Comparison of ENCODE assay signal across 12 mouse cellular contexts in the genomic region with DNA sequence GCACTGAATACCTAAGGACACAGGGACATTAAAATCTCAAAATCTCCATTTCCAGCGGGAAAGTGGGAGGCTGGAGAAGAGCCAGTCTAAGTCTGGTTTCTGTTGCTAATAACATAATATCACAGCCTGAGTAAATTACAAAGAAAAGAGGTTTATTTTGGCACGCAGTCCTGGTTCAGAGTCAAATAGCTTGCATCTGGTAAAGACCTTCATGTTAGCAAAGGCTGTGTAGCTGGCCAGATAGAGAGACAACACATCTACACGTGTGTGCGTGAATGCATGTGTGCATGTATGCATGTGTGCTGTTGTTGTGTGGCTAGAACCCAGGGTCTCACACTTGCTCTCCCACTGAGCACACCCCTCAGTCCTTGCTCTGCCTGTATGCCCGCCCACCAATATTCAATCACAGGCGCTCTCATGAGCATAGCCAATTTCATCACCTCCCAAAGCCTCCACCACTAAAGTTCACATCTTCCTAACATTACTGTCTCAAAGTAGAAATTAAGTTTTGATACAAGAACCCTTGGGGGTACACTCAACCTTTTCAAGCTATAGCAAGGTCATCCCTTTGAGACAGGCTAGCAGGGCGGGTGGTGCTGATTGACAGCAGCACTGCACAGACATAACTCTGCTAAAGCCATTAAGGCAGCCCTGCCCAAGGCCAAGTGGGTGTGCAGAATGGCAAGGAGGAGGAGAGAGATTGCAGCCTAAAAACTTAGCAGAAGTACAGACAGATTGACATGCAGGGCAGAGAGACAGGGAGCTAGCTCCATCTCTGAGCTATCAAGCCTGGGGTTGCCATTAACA.
DNase-seq lines count a peak whose midpoint lies in the region; ATAC-seq and TF ChIP-seq lines count a peak whose summit lies in the region.
"Had no signal": no experiment of that assay in that cellular context is flagged by ENCODE, and none has a peak within 500 bp of the region (broad histone marks: within the 10 kb centered on the region; RNA-seq: fewer than 3 reads in every experiment).

No protein-coding gene starts in this region.

- no peaks in the 10 kb centered on the region for H3K36me3 ChIP-seq in embryonic facial prominence, embryonic 13.5 days
- H3K36me3 ChIP-seq in embryonic facial prominence, embryonic 10.5 days (replicated peaks), result no peaks in the 10 kb centered on the region
- H3K36me3 ChIP-seq: midbrain, embryonic 12.5 days had no signal

- H3K27me3 ChIP-seq in embryonic facial prominence, embryonic 13.5 days, result 0 out of 2 replicates have a peak, but pooled peaks cover 3% of the 10 kb centered on the region
- H3K27me3 ChIP-seq in embryonic facial prominence, embryonic 10.5 days (replicated peaks; ENCODE audit: low read depth, poor library complexity, severe bottlenecking), result 0 out of 2 replicates have a peak, but pooled peaks cover 3% of the 10 kb centered on the region

- H3K4me3 ChIP-seq in embryonic facial prominence, embryonic 13.5 days, result no peak overlapping the region
- no peak overlapping the region for H3K4me3 ChIP-seq in embryonic facial prominence, embryonic 10.5 days
- no peak overlapping the region for H3K4me3 ChIP-seq in layer of hippocampus, adult 2 months
- H3K4me3 ChIP-seq: midbrain, embryonic 12.5 days had no signal

- 0 out of 2 replicates have a peak overlapping the region, but pooled peaks have one; percentile 12 for H3K27ac ChIP-seq in embryonic facial prominence, embryonic 13.5 days
- no peak overlapping the region for H3K27ac ChIP-seq in embryonic facial prominence, embryonic 10.5 days (replicated peaks)
- H3K27ac ChIP-seq in layer of hippocampus, adult 2 months, result no peak overlapping the region
- H3K27ac ChIP-seq: midbrain, embryonic 12.5 days had no signal

- H3K4me1 ChIP-seq in embryonic facial prominence, embryonic 13.5 days, result peaks cover 17% of the 10 kb centered on the region
- H3K4me1 ChIP-seq in embryonic facial prominence, embryonic 10.5 days, result peaks cover 14% of the 10 kb centered on the region

- no peak for ATAC-seq in embryonic facial prominence, embryonic 13.5 days (ENCODE audit: insufficient number of reproducible peaks, insufficient read depth, low FRiP score, low TSS enrichment, low read depth)
- ATAC-seq: inflammation-experienced regulatory T-cells, adult 6 months had no signal

- H3K4me2 ChIP-seq in embryonic facial prominence, embryonic 13.5 days, result no peak overlapping the region
- H3K4me2 ChIP-seq: midbrain, embryonic 12.5 days had no signal

- DNase-seq in embryonic facial prominence, embryonic 10.5 days (ENCODE audit: low spot score), result no peak
- DNase-seq in layer of hippocampus, adult 11-12 months (ENCODE audit: low spot score), result peak; percentile 16
- no peak for DNase-seq in layer of hippocampus, adult 2 months (ENCODE audit: low spot score in 2 of 2)
- DNase-seq in heart, adult 8-10 months (ENCODE audit: low spot score), result peak; percentile 62
- peak; percentile 33 for DNase-seq in heart, postnatal 4 days
- DNase-seq in embryo, embryonic 11 days, result no peak
- no peak for DNase-seq in thymus, adult 18-20 months
- DNase-seq: adrenal gland, postnatal 10 days; cerebellum, postnatal 10 days had no signal

- H3K9ac ChIP-seq in embryonic facial prominence, embryonic 13.5 days, result no peak overlapping the region
- H3K9ac ChIP-seq: midbrain, embryonic 12.5 days had no signal

- H3K9me3 ChIP-seq in embryonic facial prominence, embryonic 13.5 days, result no peaks in the 10 kb centered on the region
- H3K9me3 ChIP-seq in embryonic facial prominence, embryonic 10.5 days, result no peaks in the 10 kb centered on the region
- H3K9me3 ChIP-seq: midbrain, embryonic 12.5 days had no signal

- TF ChIP-seq CTCF in layer of hippocampus, adult 2 months (conservative IDR thresholded peaks at IDR 0.05), result no peak

- WGBS in embryonic facial prominence, embryonic 13.5 days, result 59% methylated on average over 7 of the region's 7 CpGs
- WGBS in embryonic facial prominence, embryonic 10.5 days, result 85% methylated on average over 7 of the region's 7 CpGs

Comparison
In these comparisons a context has a peak if more than half of its experiments do, and no peak if none do; other contexts are left out.
1. DNase-seq: peak in layer of hippocampus, adult 11-12 months (single experiment), heart, adult 8-10 months (single experiment) and heart, postnatal 4 days (single experiment); none in embryonic facial prominence, embryonic 10.5 days (single experiment), layer of hippocampus, adult 2 months (0 of 2), embryo, embryonic 11 days (single experiment) and thymus, adult 18-20 months (0 of 2).